In the genomic region with DNA sequence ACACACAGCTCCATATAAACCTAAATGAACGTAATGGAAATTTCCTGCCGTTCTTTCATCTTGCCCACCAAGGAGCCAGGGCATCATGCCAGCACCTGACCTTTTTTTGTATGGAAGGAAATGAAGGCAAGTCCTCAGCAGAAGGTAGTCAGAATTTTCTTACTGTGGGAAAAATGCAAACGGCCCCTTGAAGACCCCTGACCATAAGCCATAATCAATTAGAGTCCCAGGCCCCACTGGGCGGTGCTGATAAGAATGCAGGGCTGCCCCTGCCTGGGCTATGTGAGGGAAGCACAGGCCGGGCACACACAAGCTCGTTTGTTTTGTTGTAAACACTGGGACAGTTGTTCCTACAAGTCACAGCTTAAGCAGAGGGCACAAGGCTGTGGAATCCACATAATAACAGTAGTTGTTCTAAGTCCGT, we compare ENCODE assay signal across 16 mouse cellular contexts.
A peak's percentile ranks its signal among the peaks of the same experiment; 100 is the strongest.
DNase-seq lines count a peak whose midpoint lies in the region; ATAC-seq and TF ChIP-seq lines count a peak whose summit lies in the region.
"Had no signal": no experiment of that assay in that cellular context is flagged by ENCODE, and none has a peak within 500 bp of the region (broad histone marks: within the 10 kb centered on the region; RNA-seq: fewer than 3 reads in every experiment).

No protein-coding gene starts in this region.

- H3K4me2 ChIP-seq in kidney, embryonic 14.5 days (replicated peaks; ENCODE audit: low read depth, low read length), result no peak overlapping the region
- H3K4me2 ChIP-seq in midbrain, embryonic 14.5 days (ENCODE audit: low read length), result no peak overlapping the region
- H3K4me2 ChIP-seq in midbrain, embryonic 11.5 days, result no peak overlapping the region
- H3K4me2 ChIP-seq in hindbrain, postnatal 0 days (ENCODE audit: low read depth, low read length), result no peak overlapping the region
- H3K4me2 ChIP-seq: forebrain, embryonic 15.5 days; heart, embryonic 12.5 days; lung, embryonic 14.5 days had no signal

- H3K4me1 ChIP-seq in kidney, embryonic 14.5 days (ENCODE audit: control insufficient read depth, insufficient read depth, low read length), result peaks cover 31% of the 10 kb centered on the region
- H3K4me1 ChIP-seq in midbrain, embryonic 14.5 days (ENCODE audit: control insufficient read depth, insufficient read depth, low read length), result no peaks in the 10 kb centered on the region
- H3K4me1 ChIP-seq in midbrain, embryonic 11.5 days (ENCODE audit: control insufficient read depth, insufficient read depth, low read length), result no peaks in the 10 kb centered on the region
- no peaks in the 10 kb centered on the region for H3K4me1 ChIP-seq in hindbrain, postnatal 0 days (ENCODE audit: insufficient read depth, low read length)

- no peak overlapping the region for H3K4me3 ChIP-seq in kidney, embryonic 14.5 days (ENCODE audit: low read length)
- H3K4me3 ChIP-seq in midbrain, embryonic 14.5 days (replicated peaks; ENCODE audit: low read depth, low read length), result no peak overlapping the region
- no peak overlapping the region for H3K4me3 ChIP-seq in midbrain, embryonic 11.5 days (ENCODE audit: low read depth, low read length)
- no peak overlapping the region for H3K4me3 ChIP-seq in hindbrain, postnatal 0 days (ENCODE audit: low read length)
- H3K4me3 ChIP-seq: forebrain, embryonic 15.5 days; heart, embryonic 12.5 days; megakaryocyte, embryonic 14.5 days had no signal

- no peaks in the 10 kb centered on the region for H3K27me3 ChIP-seq in kidney, embryonic 14.5 days (ENCODE audit: control insufficient read depth, insufficient read depth, low read length)
- H3K27me3 ChIP-seq in midbrain, embryonic 14.5 days (ENCODE audit: control insufficient read depth, insufficient read depth, low read length), result no peaks in the 10 kb centered on the region
- no peaks in the 10 kb centered on the region for H3K27me3 ChIP-seq in midbrain, embryonic 11.5 days (ENCODE audit: control insufficient read depth, insufficient read depth, low read length)
- H3K27me3 ChIP-seq in hindbrain, postnatal 0 days (ENCODE audit: insufficient read depth, low read length), result no peaks in the 10 kb centered on the region
- H3K27me3 ChIP-seq: forebrain, embryonic 15.5 days; heart, embryonic 12.5 days had no signal

- no peak overlapping the region for H3K9ac ChIP-seq in kidney, embryonic 14.5 days (ENCODE audit: low read depth, low read length)
- H3K9ac ChIP-seq in midbrain, embryonic 14.5 days (replicated peaks; ENCODE audit: low read length), result no peak overlapping the region
- H3K9ac ChIP-seq in midbrain, embryonic 11.5 days (ENCODE audit: low read length), result no peak overlapping the region
- H3K9ac ChIP-seq in hindbrain, postnatal 0 days (replicated peaks; ENCODE audit: low read length), result no peak overlapping the region
- H3K9ac ChIP-seq: forebrain, embryonic 15.5 days; heart, embryonic 12.5 days; lung, embryonic 14.5 days had no signal

- H3K36me3 ChIP-seq in kidney, embryonic 14.5 days (ENCODE audit: control insufficient read depth, insufficient read depth, low read length), result peaks cover 5% of the 10 kb centered on the region; the same call in 1 of the 2 replicates
- peaks cover 7% of the 10 kb centered on the region; the same call in 1 of the 2 replicates for H3K36me3 ChIP-seq in midbrain, embryonic 14.5 days (ENCODE audit: control insufficient read depth, insufficient read depth, low read length)
- no peaks in the 10 kb centered on the region for H3K36me3 ChIP-seq in midbrain, embryonic 11.5 days (ENCODE audit: control insufficient read depth, insufficient read depth, low read length)
- no peaks in the 10 kb centered on the region for H3K36me3 ChIP-seq in hindbrain, postnatal 0 days (ENCODE audit: insufficient read depth, low read length)
- H3K36me3 ChIP-seq: forebrain, embryonic 15.5 days had no signal

- no peak overlapping the region for H3K27ac ChIP-seq in kidney, embryonic 14.5 days (ENCODE audit: low read depth, low read length)
- no peak overlapping the region for H3K27ac ChIP-seq in midbrain, embryonic 14.5 days (replicated peaks; ENCODE audit: low read depth, low read length)
- no peak overlapping the region for H3K27ac ChIP-seq in midbrain, embryonic 11.5 days (ENCODE audit: low read depth, low read length)
- H3K27ac ChIP-seq in hindbrain, postnatal 0 days, result no peak overlapping the region
- H3K27ac ChIP-seq: forebrain, embryonic 15.5 days; kidney, postnatal 0 days had no signal

- WGBS in kidney, embryonic 14.5 days, result 67% methylated on average over 7 of the region's 7 CpGs
- WGBS in midbrain, embryonic 14.5 days, result 66% methylated on average over 7 of the region's 7 CpGs
- WGBS in midbrain, embryonic 11.5 days, result 81% methylated on average over 7 of the region's 7 CpGs
- WGBS in hindbrain, postnatal 0 days, result 32% methylated on average over 7 of the region's 7 CpGs

- H3K9me3 ChIP-seq in kidney, embryonic 14.5 days (ENCODE audit: control insufficient read depth, low read length), result no peaks in the 10 kb centered on the region
- H3K9me3 ChIP-seq in midbrain, embryonic 14.5 days (ENCODE audit: control insufficient read depth, low read length), result no peaks in the 10 kb centered on the region
- H3K9me3 ChIP-seq in midbrain, embryonic 11.5 days (ENCODE audit: control insufficient read depth, low read length), result no peaks in the 10 kb centered on the region
- H3K9me3 ChIP-seq in hindbrain, postnatal 0 days (ENCODE audit: low read length), result no peaks in the 10 kb centered on the region
- H3K9me3 ChIP-seq: forebrain, embryonic 15.5 days; G1E; heart, embryonic 12.5 days; megakaryocyte, embryonic 14.5 days had no signal

- peak; percentile 52 to 59 for DNase-seq in cerebellum, adult 18-20 months
- no peak for DNase-seq in cerebellum, postnatal 4 days (ENCODE audit: low spot score in 2 of 2)
- DNase-seq in kidney, adult 11 months, result peak; percentile 7
- peak; percentile 28 for DNase-seq in midbrain, embryonic 14.5 days
- DNase-seq in midbrain, embryonic 11.5 days (ENCODE audit: low spot score, missing footprints), result no peak
- DNase-seq in hindbrain, postnatal 0 days (ENCODE audit: low spot score), result peak; percentile 7
- no peak for DNase-seq in retina, postnatal 1 day
- DNase-seq: gastrocnemius, postnatal 36 days; lung, embryonic 14.5 days; thymus, postnatal 4 days had no signal

- no peak for TF ChIP-seq CTCF in hindbrain, postnatal 0 days (IDR thresholded peaks at IDR 0.05; ENCODE audit: low read depth)

- no peak for ATAC-seq in kidney, embryonic 14.5 days (ENCODE audit: low FRiP score, low TSS enrichment)
- no peak for ATAC-seq in midbrain, embryonic 14.5 days (ENCODE audit: low FRiP score, low TSS enrichment)
- ATAC-seq in midbrain, embryonic 11.5 days (ENCODE audit: low FRiP score), result no peak
- peak; percentile 56; the same call in 1 of the 2 replicates for ATAC-seq in hindbrain, postnatal 0 days
- ATAC-seq: forebrain, embryonic 15.5 days had no signal

Comparison
In these comparisons a context has a peak if more than half of its experiments do, and no peak if none do; other contexts are left out.
1. DNase-seq: peak in cerebellum, adult 18-20 months (2 of 2), kidney, adult 11 months (single experiment), midbrain, embryonic 14.5 days (single experiment) and hindbrain, postnatal 0 days (single experiment); none in cerebellum, postnatal 4 days (0 of 2), midbrain, embryonic 11.5 days (single experiment) and retina, postnatal 1 day (single experiment).